Mouse (Mus musculus): ENCODE measurements around the gene Osbp.

DNA sequence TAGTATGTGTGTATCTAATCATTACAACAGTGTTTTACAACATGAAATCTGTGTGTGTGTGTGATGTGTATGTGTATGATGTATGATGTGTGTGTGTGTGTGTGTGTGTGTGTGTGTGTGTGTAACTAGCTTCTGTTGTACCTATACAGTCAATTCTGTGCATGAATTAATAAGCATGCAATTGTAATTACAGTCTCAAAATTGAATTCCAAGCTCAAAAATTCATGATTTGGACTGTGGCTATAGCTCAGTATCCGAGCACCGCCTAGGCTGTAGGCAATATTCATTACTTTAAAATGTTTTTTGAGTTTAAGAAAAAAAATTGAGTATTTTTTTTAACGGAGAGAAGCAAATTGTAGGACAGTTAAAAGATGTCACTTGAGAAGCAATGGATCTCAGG lies 35.9 kb downstream of the Osbp start:
- TF ChIP-seq POLR2A (IDR thresholded peaks at IDR 0.05; ENCODE audit: control insufficient read depth, low read depth, low read length) = no peak
- TF ChIP-seq CTCF (IDR thresholded peaks at IDR 0.05; ENCODE audit: control insufficient read depth, insufficient read depth, insufficient replicate concordance, low read depth, low read length) = no peak
